Mouse (Mus musculus) ovary, postnatal 36 days (tissue): ENCODE measurements around the gene Def8.
A peak's percentile ranks its signal among the peaks of the same experiment; 100 is the strongest.
"Not testable (repeated sequence)": the region's sequence is repeated elsewhere in the genome, so short reads cannot be mapped to it uniquely, and the experiment has no call there.

Experiments
- DNase-seq: peaks from one replicate; pipeline ENCODE4 v3.0.0; 2022; ENCODE audit warnings: low spot score, mixed read lengths

Def8 gene

GRCm38 (mm10) chr8:123433241-123433974, 10.1 kb downstream of the Def8 start:
- not testable (repeated sequence) for DNase-seq

GRCm38 (mm10) chr8:123441788-123442187, 18.5 kb downstream of the Def8 start:
- DNase-seq, result no peak

DNA sequence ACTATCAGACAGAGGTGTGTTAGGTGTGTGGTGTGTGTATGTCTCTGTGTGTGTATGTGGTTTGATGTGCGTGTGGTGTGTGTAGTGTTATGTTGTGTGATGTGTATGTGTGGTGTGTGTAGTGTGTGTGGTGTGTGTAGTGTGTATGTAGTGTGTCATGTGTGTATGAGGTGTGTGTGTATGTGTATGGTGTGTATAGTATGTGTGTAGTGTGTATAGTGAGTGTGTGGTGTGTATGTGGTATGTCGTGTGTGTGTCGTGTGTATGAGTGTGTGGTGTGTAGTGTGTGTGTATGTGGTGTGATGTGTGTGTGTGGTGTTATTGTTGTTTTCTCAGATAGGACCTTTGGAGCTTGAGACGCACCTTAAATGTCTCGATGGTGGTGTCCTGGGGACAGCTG, 19.0 kb downstream of the Def8 start:
- no peak for DNase-seq

GRCm38 (mm10) chr8:123442871-123443575, 19.7 kb downstream of the Def8 start:
- peak; percentile 92 for DNase-seq

DNA sequence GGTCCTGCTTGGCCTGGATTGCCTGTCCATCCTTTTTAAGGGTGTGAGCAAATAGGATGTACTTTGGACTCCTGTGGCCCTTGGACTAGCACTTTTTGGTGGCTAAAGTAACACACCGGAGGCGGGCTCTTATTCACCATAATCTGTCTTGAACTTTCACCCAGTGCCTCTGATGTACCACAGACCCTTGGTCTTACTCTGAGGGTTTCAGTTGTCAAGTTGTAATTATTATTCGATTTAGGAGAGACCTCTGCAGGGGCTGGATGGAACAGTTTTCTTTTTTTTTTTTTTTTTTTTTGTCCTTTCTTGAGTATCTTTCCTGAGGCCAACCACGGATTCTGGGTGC, 20.2 kb downstream of the Def8 start:
- no peak for DNase-seq

GRCm38 (mm10) chr8:123444131-123444530, 20.8 kb downstream of the Def8 start:
- DNase-seq, result no peak

DNA sequence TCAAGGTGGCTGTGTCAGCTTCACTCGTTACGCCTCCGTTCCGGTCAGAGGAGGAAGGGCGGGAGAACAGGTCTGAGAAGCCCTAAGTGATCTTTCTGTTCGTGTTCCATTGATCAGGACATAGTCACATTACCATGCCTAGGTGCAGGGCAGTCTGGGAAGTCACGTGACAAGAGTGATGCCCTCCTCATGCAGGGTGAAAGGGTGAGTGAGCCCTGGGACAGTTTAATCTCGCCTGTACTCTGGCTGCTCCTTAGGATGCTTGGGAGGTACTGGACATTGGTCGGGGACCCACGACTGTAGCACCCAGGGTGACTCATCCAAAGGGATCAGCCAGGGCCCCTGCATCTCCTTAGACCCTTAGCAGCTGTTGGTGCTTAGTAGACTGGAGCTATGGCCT, 22.7 kb downstream of the Def8 start:
- DNase-seq, result no peak

- DNase-seq, result no peak
Observed at GRCm38 (mm10) chr8:123446799-123447198, 23.5 kb downstream of the Def8 start.

DNA sequence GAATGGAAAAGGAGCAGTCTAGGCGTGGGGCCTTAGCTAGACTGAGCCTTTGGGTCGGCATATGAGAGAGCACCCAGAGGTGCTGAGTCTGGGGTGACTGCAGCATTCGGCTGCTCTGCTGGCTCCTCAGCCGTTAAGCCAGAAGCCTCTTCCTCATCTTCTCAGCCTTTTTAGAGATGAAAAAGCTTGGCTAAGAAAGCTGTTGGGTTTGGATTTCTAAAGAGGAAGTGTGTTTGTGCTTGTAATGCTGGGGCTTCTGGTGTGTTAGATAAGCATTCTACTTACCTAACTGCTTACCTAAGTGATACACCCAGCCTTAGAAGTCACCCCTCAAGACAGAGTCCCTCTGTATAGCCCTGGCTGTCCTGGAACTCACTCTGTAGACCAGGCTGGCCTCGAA, 27.5 kb downstream of the Def8 start:
- no peak for DNase-seq

- not testable (repeated sequence) for DNase-seq
Observed at GRCm38 (mm10) chr8:123451747-123452146, 28.4 kb downstream of the Def8 start.

GRCm38 (mm10) chr8:123452149-123452548, 28.8 kb downstream of the Def8 start:
- no peak for DNase-seq

DNA sequence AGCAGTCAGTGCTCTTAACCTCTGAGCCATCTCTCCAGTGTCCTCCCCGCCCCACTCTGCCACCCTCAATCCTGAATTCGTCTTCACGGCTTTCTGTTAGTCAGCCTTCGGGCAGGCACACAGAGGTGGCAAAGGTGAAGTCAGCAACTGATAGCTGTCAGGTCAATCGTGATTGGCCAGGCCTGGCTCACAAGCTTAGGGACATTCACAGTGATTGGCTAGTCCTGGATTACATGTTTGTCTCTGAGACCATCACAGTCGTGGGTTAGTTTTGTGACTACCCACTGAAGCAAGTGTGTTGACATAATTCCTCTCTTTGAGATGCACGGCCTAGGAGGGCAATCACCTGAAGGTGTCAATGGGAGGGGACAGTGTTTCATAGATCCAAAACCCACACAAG, 30.0 kb downstream of the Def8 start:
- DNase-seq, result no peak

DNA sequence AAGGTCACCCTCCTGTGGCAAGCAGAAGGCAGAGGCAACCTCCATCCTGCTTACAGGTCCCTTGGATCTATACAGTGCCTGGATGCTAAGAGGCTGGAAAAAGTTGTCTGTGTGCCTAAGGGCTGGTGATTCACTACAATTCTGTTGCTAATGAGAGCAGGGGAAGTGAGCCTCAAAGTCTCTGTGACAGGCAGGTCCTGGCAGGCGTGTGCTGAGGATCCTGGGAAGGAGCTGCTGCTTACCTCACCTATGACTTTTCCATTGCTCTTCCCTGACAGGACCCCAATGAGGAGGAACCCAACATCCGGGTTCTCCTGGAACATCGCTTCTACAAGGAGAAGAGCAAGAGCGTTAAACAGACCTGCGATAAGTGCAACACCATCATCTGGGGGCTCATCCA, 30.6 kb downstream of the Def8 start:
- DNase-seq, result no peak

GRCm38 (mm10) chr8:123454559-123454958, 31.2 kb downstream of the Def8 start:
- DNase-seq, result no peak

GRCm38 (mm10) chr8:123463651-123464050, 40.3 kb downstream of the Def8 start:
- no peak for DNase-seq

DNA sequence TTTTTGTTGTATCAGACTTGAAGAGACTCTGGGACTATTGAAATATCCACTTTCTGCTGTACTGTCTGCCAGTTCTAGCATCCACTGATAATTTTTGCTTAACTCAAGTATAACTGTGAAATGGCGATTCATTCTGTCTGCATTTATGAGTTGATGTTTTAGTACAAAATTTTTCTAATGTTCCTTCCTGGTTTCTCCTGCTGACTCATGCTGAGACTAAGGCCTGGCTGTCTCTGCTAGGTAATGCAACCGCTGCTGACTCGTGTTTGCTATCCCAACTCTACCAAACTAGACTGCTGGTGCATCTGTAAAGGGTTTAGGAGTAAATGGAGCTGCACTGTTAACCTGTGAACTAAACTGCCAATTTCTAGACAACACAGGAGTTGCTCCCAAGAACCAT, 44.1 kb downstream of the Def8 start:
- no peak for DNase-seq

GRCm38 (mm10) chr8:123472991-123473390, 49.7 kb downstream of the Def8 start:
- not testable (repeated sequence) for DNase-seq

DNA sequence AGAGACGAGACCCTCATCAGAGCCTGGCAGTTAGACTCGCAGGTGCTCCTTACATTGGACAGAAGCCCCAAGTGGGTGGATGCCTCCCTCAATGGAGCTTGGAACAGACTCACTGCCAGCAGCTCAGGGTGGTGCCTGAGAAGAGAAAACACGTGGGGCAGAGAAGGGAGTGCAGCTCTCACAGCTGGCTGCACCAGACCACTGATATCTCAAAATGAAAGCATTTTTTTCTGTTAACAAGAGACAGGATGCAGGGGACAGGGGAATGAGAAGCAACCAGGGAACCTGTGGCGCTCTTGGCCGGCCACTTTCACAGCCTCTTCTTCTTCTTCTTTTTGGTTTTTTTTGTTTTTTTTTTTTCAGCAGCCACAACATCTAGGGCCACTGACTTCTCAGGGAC, 51.2 kb downstream of the Def8 start:
- not testable (repeated sequence) for DNase-seq

GRCm38 (mm10) chr8:123476911-123477736, 53.8 kb downstream of the Def8 start:
- DNase-seq, result no peak

DNA sequence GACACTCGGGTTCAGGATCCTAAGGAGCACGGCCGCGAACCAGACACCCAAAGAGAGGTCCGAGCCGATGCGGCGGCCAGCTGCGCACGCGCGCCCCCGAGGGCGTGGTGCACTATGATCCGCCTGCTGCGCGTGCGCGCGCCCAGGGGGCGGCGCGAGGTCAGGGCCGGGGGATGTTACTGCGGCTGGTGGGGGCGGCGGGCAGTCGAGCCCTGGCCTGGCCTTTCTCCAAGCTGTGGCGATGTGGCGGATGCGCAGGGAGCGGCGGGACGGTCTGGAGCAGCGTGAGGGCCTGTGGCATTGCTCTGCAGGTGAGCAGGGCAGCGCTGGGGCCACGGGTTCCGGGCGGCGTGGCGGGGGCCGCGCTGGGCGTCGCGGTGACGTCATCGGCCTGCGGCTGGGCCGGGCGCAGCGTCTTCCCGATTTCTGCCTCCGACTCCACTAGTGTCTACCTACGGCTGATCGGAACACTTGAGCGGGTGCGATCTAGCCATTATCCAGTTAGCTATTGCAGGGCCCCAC, 54.5 kb downstream of the Def8 start, which contains the start of gene Afg3l1:
Gene Afg3l1, plus strand, starts transcription at position 167 of the 522 bp plus-strand sequence.
- peak; percentile 95 for DNase-seq

DNA sequence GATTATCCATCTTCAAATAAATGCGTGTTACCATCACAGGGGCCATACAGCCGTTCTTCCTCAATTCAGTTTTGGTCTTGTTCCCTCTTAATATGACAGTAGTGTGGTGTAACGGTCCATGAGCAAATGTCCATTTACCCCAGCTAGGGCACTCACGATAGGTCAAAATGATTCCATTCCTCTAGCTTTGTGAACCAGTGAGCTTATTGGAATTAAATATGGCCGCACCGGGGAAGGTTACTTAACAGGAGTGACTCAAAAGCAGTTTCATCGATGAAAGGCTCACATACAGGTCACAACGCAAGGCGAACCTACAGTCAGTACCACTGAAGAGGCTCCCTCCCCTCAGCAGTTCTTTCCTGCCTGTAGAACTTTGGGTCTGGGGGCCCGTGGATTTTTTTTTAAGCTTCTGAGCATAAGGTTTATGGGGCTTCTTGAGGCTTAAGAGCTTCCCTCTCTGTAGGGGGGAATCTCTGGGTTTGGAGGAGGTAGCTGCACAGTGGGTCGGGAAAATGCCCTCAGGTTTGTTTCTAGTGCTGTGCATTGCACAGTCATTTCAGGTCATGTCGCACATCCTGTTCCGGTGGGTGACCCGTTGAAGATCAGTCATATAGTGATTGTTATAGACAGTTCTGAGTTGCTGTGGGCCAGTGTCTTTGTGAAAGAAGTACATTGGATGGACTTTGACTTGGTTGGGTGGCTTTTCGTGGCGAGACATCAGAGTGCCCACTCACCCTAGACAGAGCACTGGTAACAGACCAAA, 55.3 kb downstream of the Def8 start:
- DNase-seq, result no peak

GRCm38 (mm10) chr8:123482627-123483026, 59.3 kb downstream of the Def8 start:
- no peak for DNase-seq
